Mouse (Mus musculus) cerebellum, adult 9-11 months (tissue): ENCODE measurements at regions not wholly inside any gene's neighbourhood (a gene's known extent, or its start where the extent isn't known, plus 50 kb on each side); places are given as distances from the start of the nearest gene placed in this dataset.

Experiments used
- DNase-seq: peaks from one replicate; pipeline ENCODE4 v3.0.0; 2022

DNA sequence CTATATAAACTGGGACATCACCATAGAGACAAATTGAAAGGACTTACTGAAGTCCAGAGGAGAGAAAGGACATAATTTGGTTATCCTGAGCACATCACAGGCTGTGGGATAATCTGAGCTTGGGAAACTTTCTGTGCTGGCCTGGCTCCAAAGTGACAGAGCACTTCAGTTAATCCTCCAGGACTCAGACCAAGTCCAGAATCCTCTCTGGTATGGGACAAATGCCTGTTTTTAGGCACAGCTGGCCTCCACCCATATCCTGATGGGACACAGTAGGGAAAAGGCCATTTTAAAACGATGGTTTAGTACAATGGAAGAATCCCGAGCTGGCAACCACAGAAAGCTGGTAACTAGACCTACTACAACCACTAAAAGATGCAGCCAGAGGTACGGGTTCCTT lies 151.3 kb downstream of the Snx19 start:
- no peak for DNase-seq

GRCm38 (mm10) chr9:30577243-30577642 lies 150.3 kb downstream of the Snx19 start:
- no peak for DNase-seq

GRCm38 (mm10) chr9:30575531-30575930 lies 148.6 kb downstream of the Snx19 start:
- DNase-seq: no peak

DNA sequence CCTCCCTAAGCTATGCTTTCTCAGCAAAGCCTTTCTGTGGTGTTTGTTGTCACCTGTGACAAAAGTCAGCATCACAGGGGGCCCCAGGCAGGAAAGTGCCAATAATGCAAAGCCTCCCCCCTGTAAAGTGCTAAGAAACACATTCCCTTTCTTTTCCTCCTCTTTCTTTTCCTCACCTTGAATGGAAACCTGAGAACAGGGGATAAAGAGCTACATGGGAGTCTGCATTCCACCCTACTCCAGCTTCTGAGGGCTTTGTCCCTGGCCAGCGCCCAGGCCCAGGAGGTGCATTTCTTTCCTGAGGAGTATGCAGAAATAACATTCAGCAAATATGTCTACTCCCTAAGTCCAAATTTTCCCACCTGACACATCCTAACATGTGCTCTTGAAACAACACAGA lies 146.4 kb downstream of the Snx19 start:
- no peak for DNase-seq

DNA sequence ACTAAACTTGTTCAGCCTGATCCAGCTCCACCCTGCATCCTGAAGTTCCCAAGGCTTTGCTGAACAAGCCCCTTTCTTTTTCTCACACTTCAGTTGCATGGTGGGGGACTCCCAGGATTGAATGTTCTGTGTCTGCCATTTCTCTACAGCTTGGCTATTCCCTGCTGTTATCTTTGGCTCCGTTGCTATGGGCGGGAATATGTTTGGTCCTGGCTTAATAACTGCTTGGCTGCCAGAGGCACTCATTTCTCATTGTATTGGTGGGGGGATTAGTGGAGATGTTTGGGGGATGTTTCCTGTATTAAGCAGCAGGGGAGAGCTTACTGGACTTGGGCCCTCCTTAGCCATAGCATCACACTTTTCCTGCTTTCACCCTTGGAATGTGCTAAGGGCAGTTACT lies 144.1 kb downstream of the Snx19 start:
- DNase-seq: no peak

- DNase-seq: no peak
Measured at GRCm38 (mm10) chr9:30564765-30565680, 138.1 kb downstream of the Snx19 start.

DNA sequence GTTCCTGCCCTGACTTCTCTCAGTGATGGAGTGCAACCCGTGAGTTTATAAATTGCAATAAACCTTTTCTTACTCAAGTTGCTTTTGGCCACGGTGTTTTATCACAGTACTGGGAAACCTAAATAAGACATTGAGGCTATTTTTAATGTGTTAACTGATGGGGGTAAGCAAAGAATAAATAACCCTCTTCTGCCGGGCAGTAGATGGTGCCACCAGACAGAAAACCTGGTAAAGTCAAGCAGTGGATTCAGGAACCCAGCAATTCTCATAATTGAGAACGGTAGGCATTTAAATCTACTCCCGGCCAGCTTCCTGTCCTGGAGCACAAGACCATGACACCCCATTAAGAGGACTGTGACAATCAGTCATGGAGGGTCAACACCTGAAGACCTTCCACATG lies 136.5 kb downstream of the Snx19 start:
- no peak for DNase-seq

- DNase-seq: no peak
Measured at GRCm38 (mm10) chr9:30554908-30555307, 128.0 kb downstream of the Snx19 start.

- DNase-seq: no peak
Measured at GRCm38 (mm10) chr9:30552721-30553120, 125.8 kb downstream of the Snx19 start.

DNA sequence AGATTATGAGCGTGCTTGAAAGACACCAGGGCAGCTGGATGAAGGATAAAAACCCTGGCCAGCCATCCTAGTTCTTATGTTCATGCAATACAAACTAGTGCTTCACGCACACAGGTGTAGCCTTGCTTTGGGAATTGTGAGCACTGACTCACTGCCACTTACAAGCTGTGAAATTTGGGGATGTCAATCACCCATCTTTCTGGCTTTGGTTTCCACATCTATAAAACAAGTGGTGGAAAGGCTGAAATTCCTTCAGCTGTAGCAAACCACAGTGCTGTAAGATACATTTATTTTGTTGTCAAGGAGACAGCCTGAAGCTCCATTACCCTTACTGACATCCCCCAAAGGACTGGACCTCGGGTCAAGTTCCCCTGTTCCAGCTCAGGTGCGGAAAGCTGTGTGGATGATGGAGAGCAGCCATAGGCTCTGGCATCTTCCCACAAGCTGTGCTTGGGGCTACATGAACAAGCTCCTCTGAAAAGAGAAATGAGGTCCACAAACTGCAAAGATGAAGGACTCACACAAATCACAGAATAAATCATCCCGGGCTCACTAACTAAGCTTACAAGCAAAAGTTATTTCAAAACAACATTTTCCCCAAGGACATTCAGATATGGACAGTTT lies 123.1 kb downstream of the Snx19 start:
- no peak for DNase-seq

GRCm38 (mm10) chr9:30539858-30540257 lies 113.0 kb downstream of the Snx19 start:
- no peak for DNase-seq

DNA sequence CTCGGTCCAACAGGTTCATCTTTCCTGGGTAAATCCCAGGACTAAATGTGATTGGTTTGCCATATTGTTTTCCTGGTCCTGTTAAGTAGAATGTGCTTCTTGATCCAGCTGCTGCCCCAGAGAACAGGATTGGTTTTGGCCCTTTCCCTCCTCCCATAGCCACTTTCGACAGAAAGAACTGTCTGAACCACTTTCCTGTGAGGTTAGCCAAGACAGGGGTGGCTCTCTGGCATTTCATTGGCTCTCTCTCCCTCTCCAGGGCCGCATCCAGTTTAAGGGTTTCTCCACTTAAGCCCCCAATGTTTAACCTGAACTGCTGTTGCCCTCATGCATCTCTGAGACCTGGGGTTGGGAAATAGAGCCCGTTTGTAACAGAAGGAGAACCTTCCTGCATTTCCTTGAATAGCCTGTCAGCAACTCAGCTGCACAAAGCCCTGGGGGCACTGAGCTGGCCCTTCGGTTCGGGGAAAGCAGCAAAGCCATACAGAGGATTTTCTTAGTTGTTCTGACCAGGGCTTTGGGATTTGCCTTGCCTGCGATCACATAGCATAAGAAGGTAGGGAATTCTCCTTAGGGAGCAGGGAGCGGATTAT lies 109.7 kb downstream of the Snx19 start:
- DNase-seq: no peak

GRCm38 (mm10) chr9:30534961-30535360 lies 108.1 kb downstream of the Snx19 start:
- no peak for DNase-seq

GRCm38 (mm10) chr9:30533780-30534343 lies 107.0 kb downstream of the Snx19 start:
- DNase-seq: no peak

GRCm38 (mm10) chr9:30533091-30533779 lies 106.3 kb downstream of the Snx19 start:
- no peak for DNase-seq

DNA sequence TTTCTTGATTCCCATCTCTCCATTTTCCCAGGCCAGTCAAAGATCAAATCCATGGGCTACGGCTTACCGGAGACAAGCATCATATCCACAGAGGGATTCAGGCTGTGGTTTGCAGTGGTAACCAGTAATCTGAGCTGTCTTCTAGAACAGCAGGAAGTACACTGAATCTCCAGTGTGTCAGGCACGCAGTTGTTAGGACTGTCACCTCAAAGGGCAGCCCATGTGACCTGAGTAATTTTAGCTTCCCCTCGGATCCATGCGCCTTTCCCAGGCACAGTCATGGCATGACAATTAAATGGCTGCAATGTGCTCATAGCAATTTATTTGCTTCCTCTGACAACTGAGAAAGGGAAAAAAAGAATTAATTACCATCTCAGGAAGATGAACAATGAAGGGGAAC lies 98.2 kb downstream of the Snx19 start:
- no peak for DNase-seq

DNA sequence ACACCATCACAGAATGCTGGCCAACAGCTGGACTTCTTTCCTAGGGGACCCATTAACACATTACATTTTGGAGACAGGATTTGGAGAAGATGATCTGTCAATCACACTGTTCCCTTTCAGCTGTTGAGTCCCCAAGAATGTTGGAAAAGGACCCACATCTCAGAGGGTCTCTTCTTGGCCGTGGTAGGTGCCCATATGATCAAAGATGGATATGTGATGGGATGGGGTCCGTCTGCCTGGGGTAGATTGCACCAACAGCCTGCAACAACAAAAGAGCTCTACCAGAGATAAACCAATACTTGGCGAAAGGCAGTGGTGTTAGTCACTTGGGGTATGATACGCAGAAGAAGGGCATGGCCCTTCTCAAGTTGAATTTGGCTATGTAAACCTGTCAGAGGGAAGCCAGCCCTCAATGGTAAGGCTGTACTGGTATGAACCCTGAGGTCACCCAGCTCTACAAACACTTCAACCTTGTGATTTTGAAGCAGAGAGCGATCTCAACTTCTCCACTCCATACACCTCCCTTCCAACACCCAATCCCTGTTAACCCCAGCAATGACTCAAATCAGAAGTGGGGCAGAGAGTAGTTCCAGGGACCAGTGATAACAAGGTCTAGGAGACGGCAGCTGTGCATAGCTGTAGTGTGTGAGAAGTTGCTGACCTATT lies 97.6 kb downstream of the Snx19 start:
- no peak for DNase-seq

- DNase-seq: no peak
Measured at GRCm38 (mm10) chr9:30523852-30524251, 96.9 kb downstream of the Snx19 start.

GRCm38 (mm10) chr9:30522595-30523350 lies 95.9 kb downstream of the Snx19 start:
- DNase-seq: no peak

DNA sequence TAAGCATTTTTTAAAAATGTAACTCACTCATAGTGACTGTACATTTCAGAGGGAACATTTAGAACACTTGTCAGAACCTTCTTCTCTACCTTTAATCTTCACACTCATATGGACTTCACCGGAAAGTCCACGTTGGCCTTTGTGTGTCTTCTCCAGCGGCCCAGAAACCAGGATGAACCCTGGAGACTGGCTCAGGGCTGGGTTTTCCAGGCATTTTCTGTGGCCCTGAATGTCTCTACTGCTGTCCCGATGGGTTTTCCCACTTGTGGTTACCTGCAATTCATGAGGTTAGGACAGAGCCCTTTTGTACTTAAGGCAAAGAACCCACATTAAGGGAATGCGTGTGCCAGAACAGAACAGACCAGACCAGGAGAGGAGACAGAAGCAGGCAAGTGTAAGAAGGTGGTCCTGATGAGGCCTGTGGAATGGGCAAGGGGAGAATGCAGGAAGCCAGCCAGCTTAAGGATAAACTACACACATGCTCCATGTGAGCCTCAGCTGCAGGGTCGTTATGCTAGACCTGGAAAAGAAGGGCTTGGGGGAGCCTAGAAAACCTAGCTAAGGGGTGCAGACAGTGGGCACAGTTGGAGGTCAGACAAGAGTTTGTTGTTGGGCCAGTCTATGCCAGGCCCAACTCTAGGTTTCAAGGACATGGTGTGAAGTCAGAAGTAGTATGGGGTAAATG lies 94.8 kb downstream of the Snx19 start:
- DNase-seq: no peak

GRCm38 (mm10) chr9:30520853-30521439 lies 94.0 kb downstream of the Snx19 start:
- DNase-seq: no peak
